Mouse (Mus musculus) right cerebral cortex, postnatal 10 days (tissue): ENCODE measurements around the gene Lsm11.

Source experiments
- DNase-seq, 2 experiments: peaks; one replicate each; pipeline ENCODE4 v3.0.0; 2021; ENCODE audit warnings: low spot score in 2 of 2

Lsm11 gene

DNA sequence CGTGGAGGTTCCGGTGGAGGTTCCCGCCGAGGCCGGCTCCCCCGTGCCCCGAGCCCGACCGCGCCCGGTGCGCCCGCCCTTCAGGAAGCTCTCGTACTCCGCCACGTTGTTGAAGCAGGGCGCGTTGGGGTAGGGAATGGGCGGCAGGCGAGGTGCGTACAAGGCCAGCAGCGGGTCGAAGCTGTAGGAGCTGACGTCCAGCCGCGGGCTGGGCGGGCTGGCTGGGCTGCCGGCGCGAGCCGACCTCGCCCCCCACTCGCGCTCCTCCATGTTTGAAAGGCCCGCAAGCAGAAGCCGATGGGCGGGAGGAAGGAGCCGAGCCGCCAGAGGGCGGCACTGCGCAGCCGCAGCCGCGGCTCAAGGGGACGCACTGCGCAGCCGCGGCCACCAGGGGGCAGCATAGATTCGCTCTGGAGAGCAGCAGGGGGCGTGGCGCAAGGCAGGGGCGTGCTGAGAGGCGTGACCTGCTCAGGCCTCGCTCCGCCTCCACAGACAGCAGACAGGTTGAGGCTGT is at the start of gene Lsm11:
Lsm11 (minus strand) TSS at position 293 of the 514 bp plus-strand sequence.
- peak; percentile 94 to 96 for DNase-seq

DNA sequence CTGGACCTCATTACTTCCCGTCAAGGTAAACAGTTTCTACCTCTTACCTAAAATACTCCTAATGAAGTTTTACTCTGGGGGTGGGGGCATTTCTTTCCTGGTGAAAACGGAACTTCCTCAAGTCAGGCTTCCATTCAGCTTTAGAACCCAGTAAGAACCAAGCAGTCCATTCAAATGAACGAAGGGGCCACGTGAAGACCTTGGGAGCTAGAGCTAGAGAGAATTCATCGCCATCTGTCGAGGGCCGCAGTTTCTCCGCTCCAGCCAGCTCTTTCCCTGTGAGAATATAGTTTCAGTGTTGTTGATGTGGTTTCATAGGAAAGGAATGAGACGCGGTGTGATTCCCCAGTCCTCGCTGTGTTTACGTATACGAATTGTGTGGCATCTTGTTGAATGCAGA is 47.4 kb upstream of the Lsm11 start:
- DNase-seq: no peak

DNA sequence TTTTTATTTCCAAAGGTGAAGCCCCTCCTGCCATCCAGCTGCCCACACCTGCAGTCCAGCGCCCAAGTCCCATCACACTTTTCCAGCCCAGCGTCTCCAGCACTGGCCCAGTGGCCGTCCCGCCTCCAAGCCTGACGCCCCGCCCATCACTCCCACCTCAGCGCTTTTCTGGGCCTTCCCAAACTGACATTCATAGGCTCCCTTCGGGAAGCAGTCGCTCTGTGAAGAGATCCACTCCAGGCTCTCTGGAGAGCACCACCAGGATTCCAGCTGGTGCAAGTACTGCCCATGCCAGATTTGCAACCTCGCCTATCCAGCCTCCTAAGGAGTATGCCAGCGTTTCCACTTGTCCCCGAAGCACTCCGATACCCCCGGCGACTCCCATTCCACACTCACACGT is 46.9 kb upstream of the Lsm11 start:
- DNase-seq: peak; percentile 29

DNA sequence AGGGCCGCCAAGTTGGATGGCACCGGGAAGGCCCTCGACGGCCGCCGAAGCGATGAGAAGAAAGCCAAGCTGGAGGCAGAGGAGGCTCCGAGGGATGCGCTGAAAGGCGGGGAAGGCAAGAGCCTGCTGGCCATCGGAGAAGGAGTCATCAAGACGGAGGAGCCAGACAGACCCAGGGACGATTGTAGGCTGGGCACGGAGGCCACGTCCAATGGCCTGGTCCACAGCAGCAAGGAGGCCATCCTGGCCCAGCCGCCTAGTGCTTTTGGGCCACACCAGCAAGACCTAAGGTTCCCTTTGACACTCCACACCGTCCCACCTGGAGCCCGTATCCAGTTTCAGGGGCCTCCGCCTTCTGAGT is 36.1 kb upstream of the Lsm11 start:
- no peak for DNase-seq

DNA sequence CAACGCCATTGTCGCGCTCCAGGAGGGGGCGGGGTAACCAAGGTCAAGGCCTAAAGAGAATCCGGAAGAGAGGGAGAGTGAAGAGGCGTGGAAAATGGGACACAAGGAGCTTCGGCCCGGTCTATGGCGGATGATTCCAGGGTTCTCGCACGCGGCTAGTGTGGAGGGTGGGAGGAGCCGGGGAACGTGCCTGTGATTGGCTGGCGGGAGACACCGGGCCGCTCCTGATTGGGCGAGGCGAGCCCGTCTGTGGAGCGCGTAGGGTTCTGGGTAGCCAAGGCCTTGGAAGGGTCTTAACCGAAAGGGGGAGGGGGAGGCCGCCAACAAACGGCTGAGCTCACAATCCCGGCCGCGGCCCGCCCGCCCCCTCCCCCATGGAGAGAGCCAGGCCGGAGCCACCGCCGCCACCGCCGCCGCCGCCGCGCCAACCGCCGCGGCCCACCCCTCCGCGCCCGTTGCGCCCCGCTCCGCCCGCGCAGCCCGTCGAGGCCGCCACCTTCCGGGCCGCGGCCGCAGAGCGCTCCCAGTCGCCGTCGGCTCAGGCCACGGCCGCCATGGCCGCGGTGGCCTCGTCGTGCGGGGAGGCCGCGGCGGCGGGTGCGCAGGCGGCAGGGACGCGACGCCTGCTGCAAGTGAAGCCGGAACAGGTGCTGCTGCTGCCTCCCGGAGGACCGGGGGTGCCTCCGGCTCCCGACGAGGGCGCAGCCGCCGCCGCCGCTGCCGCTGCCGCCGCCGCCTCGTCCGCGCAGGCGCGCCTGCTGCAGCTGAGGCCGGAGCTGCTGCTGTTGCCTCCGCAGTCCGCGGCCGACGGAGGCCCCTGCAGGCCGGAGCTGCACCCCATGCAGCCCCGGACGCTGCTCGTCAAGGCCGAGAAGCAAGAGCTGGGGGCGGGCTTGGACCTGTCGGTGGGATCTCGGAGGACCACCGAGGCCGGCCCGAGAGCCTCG is 35.5 kb upstream of the Lsm11 start, which contains the start of gene Sox30:
Sox30 (plus strand) TSS at position 365 of the 947 bp plus-strand sequence.
- DNase-seq: peak; percentile 73 to 77

DNA sequence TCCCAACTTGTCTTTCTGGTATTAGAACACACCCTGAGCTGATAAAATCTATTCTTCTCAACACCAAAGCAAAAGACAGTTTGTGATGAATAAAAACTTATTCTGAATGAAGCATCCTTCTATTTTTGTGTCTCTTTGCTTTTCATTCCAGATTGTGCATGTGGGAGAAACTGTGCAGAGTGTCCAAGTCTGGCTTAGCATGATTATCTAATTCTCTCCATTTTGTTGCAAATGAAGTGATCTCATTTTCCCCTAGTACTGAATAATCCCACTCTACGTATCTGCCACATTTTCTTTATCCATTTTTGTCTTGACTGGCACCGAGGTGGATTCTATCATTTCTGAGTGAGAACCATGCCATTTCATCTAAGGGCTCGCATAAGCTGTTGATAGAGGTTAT is 31.3 kb upstream of the Lsm11 start:
- no peak for DNase-seq

DNA sequence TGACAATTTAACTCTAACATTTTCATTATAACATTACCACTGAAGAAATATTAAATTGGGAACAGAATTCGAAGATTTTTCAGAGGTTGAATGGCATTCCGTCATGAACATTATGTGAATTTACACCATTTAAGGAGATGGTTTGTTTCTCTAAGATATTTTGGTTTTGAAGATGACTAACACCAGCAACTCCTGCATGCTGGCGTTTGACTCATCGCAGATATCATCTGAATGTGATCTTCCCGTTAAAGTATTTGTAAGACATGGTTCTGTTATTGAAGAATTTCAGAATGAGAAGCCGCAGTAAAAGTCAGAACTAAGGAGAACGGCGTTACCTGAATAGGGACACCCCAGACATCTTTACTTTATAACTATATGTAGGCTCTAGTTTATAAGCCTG is 29.7 kb upstream of the Lsm11 start:
- DNase-seq: no peak

DNA sequence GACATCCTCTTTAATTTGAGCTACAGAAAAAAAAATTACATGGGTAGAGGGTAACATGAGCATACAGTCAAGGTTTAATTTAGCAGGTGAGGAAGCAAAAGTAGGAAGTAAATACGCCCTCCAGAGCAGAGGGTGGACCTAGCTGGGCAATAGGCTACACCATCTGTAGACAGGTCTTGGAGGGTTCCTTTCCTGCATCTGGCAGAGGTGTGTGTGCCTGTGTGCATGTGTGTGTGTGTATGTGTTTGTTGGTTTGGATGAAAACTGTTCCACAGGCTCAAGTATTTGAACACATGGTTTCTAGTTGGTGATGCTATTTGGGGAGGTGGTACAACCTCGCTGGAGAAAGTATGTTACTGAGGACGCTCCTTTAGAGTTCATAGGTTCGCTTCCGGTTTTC is 28.9 kb upstream of the Lsm11 start:
- DNase-seq: no peak

DNA sequence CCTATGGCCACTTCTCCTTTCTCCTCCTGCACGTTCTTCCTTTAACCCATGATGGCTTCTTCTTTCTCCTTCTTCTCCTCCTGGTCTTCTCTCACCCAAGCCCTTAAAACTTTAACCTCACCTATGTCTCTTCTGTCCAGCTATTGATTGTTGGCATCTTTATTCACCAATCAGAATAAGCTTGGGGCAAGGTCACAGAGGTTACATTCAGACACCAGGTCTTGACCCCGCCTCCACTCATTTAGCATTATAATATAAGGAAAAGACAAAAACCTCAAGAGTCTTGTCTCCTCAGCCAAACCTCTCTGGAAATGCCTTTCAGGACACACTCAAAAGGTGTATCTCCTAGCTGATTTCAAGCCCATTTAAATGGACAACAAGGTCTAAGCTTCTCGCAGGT is 23.7 kb upstream of the Lsm11 start:
- no peak for DNase-seq

DNA sequence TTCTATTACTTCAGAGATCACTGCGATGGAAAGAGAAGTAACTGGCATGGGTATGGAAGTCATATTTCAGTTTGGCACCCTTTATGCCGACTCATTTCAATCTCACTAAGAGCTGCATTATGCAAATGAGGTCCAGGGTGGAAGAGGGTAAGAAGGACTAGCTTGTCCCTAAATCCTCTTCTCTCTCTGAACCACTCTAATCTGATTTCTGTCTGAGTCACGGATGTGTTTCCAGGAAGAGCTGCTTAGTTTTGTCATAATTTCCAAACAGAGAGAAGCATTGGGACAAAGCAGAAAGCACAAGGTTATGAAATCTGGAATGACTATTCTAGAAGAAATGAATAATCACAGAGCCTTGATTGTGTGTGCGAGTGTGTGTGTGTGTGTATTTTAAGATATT is 22.2 kb upstream of the Lsm11 start:
- DNase-seq: no peak

DNA sequence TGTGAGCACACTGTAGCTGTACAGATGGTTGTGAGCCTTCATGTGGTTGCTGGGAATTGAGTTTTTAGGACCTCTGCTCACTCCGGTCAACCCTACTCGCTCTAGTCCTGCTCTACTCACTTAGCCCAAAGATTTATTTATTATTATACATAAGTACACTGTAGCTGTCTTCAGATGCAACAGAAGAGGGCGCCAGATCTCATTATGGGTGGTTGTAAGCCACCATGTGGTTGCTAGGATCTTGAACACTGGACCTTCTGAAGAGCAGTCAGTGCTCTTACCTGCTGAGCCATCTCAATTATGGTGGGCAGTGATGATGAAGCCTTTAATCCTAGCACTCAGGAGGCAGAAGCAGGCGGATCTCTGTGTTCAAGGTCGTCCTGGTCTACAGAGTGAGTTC is 15.3 kb upstream of the Lsm11 start:
- no peak for DNase-seq

DNA sequence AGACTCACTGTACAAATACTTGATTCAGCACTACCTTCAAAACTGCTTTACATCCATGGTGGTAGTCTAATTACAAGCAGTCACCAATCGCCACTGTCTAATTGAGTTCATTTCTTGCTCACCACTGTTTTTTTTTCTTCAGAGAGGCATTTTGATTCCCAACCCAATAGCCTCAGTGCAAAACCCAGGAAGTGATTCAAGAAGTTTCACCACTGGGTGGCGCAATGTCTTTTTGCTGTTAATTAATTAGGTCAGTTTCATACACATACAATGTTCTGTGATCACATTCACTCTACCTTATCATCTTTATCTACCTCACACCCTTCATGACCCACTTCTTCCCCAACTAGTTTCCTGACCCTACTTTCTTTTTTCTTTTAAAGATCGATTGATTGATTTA is 14.9 kb upstream of the Lsm11 start:
- DNase-seq: no peak

DNA sequence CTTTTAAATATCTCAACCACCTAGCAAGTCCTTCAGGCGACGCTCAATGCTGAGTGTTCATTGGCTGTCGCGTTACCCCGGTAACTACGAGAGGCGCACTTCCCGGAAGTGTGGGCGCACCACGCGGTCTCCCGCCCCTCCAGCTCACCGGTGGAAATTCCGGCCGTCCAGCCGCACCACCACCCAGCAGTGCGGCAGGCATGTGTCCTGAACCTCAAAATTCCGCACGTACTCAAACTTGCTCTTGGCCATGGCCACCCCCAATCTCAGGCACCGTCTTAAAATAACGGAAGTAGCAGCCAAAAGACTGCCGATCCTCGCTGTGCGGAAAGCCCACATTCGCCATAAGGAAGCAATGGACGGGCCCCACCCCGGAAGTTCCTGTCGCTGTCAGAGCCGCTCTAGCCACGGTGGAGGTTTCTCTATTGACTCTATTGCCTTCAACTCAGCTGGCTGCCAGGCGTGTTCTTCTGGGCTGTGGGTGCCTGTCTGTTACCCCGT is 10.4 kb upstream of the Lsm11 start, which contains the start of gene Thg1l:
Thg1l (minus strand) TSS at position 368 of the 501 bp plus-strand sequence.
- peak; percentile 93 to 94 for DNase-seq

DNA sequence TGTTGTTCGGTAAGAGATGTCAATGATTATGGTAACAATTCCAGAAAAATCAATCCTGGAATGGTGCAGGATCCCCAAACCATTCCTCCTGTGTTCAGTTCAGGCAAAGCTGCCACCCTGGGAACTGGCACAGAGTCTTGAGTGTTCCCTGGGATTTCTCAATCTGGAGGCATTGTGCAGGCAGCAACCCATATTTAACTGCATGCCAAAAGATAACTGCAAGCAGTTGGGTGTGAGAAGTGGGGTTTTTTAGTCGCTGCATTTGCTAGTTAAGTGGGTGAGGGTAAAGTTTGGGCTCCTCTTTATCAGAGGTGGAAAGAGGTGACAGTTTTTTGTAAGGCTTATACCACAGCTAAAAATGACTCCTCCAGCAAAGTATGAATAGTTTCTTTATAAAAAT is 2.8 kb upstream of the Lsm11 start:
- peak; percentile 46 to 58 for DNase-seq

DNA sequence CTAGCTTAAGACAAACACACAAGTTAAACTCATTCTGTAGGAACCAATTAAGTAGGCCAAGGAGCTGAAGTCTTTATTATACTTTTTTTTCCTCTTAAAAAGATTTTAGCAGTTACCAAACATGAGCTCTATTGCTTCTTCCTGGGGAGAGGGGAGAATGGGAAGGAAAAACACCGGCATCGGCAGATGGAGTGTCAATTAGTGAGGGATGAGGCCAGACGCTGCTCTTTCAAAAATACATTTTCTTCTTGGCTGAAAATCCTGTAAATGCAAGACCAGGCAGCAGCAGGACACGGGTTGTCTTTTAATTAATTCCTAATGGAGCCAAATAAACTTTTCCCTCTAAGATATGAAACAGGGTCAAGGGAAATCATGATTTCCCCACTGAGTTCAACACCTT is 2.1 kb upstream of the Lsm11 start:
- DNase-seq: no peak

DNA sequence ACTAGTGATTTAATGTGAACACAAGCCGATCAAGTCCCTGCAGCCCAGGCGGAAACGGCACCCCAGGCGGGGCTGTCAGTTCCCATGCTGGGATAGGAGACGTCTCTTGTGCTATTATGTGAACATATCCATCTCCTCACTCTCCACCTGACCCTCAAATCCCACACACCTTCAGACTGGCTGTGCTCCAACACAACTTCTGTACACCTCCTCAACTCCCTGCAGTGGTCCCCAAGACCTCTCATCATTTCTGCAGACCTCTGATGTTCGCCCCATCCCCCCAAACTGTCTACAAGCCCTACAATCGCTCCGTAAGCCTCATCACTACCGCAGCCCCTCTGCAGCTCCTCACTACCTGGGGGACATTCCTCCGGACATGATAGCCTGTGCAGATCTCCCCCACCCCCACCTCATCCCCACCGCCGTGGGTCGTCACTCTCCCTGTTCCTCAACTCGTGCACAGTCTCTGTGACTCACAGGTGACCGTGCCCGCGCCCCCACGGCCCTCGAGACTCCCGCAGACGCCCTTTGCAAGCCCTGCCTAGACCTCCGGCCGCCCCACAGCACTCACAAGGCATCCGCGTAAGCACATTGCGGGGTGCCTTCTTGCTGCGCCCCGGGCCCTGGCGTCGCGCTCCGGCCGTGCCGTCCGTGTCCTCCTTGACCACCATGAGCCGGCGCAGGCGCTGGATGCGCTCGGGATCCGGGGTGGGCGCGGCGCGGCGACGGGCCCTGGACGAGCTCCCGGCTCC is 668 bp downstream of the Lsm11 start:
- DNase-seq: peak; percentile 44 to 63

DNA sequence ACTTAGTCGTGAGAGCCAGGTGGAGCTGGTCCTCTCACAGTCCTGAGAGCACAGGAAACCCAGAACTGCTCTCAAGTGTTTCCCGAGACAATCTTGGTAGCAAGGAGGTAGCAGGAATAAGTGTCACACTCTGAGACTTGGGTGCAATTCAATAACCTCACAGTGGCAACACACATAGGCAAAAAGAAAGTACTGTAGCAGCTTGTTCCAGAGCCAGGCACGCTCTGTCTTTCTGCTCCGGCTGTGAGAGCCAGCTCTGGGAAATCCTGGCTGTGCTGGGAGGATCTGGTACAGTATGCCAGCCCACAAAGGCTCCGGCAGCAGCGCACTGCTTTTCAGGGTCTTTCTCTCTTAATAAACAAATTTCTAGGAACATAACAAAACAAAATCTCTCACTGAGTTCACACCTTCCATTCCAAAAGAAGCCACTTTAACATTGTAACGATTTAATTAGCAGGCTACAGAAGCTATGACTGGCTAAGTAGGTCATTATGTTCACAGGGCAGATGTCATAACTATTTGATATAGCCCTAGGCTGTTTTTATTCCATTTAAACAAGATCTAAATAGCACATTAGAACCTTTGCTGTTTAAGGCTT is 1.5 kb downstream of the Lsm11 start:
- DNase-seq: peak; percentile 78 to 85

DNA sequence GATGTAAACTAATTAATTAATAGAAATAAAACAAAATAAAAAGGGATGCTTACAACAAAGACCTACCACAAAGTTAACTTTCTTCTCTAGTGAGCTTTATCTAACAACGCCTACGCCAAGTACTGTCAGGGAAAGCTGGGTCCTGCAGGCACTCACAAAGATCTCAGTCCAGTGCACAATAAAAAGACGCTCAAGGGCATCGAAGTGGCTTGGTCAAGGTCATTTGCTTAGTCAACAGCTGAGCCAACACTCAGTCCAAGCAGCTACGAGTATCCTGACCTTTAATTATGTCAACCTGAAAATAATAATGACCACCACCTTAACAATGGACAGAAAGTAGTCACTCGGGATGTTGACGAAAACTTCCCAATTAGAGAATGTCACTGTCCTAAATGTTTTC is 2.5 kb downstream of the Lsm11 start:
- DNase-seq: peak in 1 of 2 experiments; percentile 18

DNA sequence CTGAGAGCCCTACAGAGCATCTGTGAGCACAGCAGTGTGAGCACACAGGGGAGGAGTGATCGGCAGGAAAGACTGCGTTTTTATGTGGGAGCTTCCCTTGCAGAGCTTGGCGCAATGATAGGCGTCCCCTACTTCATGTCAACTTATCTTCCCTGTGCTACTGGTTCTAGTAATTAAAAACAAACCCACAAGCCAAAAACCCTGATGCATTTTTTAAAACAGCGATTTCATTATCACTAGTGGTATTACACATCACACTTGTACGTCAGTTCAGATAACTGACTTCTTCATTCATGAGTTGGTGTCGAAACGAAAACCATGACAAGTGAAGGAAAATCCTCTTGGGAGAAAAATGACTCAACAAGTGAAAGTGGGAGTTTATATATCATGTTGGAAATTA is 5.8 kb downstream of the Lsm11 start:
- DNase-seq: no peak

DNA sequence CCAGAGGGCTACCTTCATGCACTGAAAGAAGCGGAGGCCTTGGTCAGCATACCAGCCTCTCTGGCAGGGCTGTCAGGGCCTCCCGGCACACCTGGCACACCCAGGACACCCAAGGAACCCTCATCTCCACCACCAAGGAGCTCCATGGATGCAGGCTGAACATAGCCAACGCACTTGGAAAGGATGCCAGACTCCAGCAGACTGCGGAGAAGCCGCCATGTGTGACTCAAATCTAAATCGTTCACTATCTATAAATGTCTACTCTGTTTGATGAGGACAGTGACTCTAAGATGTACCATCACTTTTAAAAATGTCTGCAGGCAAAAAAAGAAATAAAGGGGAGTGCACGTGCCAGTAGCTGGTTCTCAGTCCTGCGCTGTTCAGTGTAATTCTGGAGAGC is 7.3 kb downstream of the Lsm11 start:
- DNase-seq: peak in 1 of 2 experiments; percentile 57

DNA sequence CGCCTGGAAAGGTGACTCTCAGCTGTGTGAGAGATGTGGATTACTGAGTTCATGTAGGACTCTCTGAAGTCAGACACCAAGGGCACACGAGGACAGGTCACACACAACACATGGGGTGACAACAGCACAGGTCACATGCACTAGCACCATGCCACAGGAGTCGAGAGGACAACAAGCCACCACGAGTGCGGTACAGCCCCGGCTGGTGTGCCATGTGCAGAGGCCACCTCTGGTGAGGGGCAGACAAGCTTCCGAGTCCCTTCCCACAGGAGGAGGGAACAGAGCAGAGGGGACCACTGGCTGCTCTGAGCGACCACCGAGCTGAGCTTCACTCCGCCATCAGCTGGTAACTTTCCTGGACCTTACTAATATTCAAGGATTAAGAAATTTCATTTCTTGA is 12.0 kb downstream of the Lsm11 start:
- no peak for DNase-seq

DNA sequence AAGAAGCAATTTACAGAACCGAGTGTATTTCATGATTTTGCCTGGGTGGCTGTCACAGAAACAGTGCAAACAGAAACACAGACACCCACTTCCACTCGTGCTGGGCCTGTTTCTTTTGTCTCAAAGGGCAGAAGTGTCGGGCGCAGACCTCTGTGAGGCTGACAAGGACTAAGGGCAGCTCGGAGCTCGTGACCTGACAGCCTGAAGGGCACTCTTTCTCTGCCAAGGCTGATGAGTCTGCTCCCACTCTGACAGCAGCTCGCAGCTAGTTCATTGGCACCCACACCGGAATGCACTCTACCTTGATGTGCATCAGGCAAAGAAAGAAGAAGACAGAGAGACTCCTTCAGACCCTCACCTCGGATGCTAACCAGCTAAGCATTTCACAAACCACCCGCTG is 15.2 kb downstream of the Lsm11 start:
- no peak for DNase-seq
